Mouse (Mus musculus) liver, embryonic 14.5 days (tissue): Measurements from ENCODE around the gene Ano7.

Experiments used
- CTCF ChIP-seq: IDR thresholded peaks from 2 replicates; pipeline ENCODE4 v1.5.1; 2016; ENCODE audit warnings: antibody characterized with exemption, low read depth, control low read depth
- EP300 ChIP-seq: IDR thresholded peaks from 2 replicates; pipeline ENCODE4 v1.6.1; 2016; ENCODE audit warnings: antibody characterized with exemption, low read depth

DNA sequence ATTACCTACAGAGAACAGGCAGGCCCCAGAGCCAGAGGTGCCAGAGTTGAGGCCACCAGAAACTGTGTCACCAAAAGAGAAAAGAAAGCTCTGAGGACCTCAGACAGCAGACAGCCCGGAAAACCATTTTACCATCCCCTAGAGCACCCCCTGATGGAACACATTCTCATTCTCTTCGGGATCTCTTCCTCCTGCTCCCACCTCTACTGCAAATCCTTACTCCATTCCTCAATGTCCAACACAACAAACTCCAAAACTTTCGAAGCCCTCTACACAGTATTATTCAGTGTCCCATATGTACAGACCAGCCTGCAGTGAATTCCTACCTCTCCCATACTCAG is 72.1 kb downstream of the Ano7 start:
- TF ChIP-seq CTCF (no peak), EP300 (no peak)
